Mouse (Mus musculus): ENCODE measurements around the gene Casc3.

The Casc3 gene

DNA sequence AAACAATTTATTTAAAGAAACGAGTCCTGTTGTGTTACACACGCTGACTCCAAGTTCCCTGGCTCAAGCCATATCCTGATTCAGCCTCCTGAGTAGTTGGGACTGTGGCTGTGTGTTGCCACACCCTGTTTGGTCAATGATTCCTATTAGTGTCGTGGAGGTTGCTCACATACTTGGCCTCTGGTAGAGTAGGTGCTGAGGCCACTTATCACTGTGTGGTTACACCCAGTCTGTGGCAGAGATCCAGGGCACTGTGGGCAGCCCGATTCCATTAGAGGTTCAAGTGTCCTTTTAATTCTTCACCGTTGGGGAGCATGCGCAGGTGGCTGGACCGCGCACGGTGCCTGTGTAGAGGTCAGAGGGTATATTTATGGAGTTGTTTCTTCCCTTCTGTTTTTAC is 69.2 kb downstream of the Casc3 start:
- no peak for DNase-seq

DNA sequence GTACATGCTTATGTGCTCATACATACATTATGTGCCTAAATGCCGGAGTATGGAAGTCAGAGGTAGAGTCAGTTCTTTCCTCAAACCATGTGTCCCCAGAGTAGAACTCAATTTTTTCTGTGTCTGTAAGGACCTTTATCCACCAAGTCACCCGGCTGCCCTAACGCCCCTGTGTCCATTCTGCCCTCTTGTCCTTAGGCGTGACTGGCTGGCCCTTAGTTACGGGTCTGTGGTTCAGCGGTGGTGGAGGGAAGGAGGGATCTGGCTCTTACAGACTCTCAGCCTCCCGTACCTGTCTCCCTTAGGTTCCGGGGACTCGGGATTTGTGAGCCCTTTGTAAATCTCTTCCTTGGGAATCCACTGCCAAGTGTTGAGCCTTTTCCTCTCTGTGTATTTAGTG is 72.3 kb downstream of the Casc3 start:
- DNase-seq: peak; percentile 39
